Mouse (Mus musculus): ENCODE measurements around the gene Abr.

GRCm38 (mm10) chr11:76507302-76508124, 114.6 kb downstream of the Abr start:
- TF ChIP-seq NELFE (IDR thresholded peaks at IDR 0.05; ENCODE audit: low read depth, low read length) = no peak
- TF ChIP-seq MAX (IDR thresholded peaks at IDR 0.05; ENCODE audit: low read length) = no peak
- TF ChIP-seq CTCF (IDR thresholded peaks at IDR 0.05 in 2 of 3, conservative IDR thresholded peaks at IDR 0.05 in 1 of 3; ENCODE audit: control insufficient read depth in 1 of 3, insufficient read depth in 1 of 3, low read depth in 2 of 3, low read length in 3 of 3, poor library complexity in 1 of 3, severe bottlenecking in 1 of 3) = no peak
- TF ChIP-seq SMC3 (IDR thresholded peaks at IDR 0.05; ENCODE audit: low read depth, low read length) = no peak
- no peak for TF ChIP-seq CHD2 (IDR thresholded peaks at IDR 0.05; ENCODE audit: low read length)
- TF ChIP-seq MAFK (IDR thresholded peaks at IDR 0.05; ENCODE audit: borderline replicate concordance, low read depth, low read length) = no peak
- no peak for TF ChIP-seq POLR2A (IDR thresholded peaks at IDR 0.05; ENCODE audit: control insufficient read depth in 1 of 2, insufficient read depth in 1 of 2, low read depth in 1 of 2, low read length in 2 of 2, poor library complexity in 1 of 2)

Data from MEL (cell line).